Mouse (Mus musculus): ENCODE results near the gene 1700113H08Rik. TPM values are rescaled to one million over a fixed set of nuclear protein-coding genes. Genes with fewer than 3 reads are reported as not detected.

The 1700113H08Rik gene
- polyA plus RNA-seq, 2 experiments: not detected

GRCm38 (mm10) chr10:87272133-87272622, 214.3 kb downstream of the 1700113H08Rik start:
- no peak for DNase-seq (ENCODE audit: low read depth in 3 of 3, low spot score in 3 of 3)
- Histone ChIP-seq H3K4me2 (ENCODE audit: low read depth) (no peak overlapping the region), H3K36me3 (replicated peaks; ENCODE audit: control insufficient read depth, insufficient read depth, low read depth) (no peaks in the 10 kb centered on the region), H3K4me3 (ENCODE audit: insufficient read depth in 1 of 2, low read depth in 2 of 2, low read length in 2 of 2) (no peak overlapping the region), H3K9me3 (ENCODE audit: control insufficient read depth, low read length) (no peaks in the 10 kb centered on the region), H3K27ac (no peak overlapping the region), H3K27me3 (ENCODE audit: control insufficient read depth, insufficient read depth, low read length) (no peaks in the 10 kb centered on the region), H3K4me1 (replicated peaks; ENCODE audit: control insufficient read depth in 2 of 2, insufficient read depth in 2 of 2, low read length in 1 of 2) (no peaks in the 10 kb centered on the region), H3K9ac (replicated peaks) (no peak overlapping the region)
- ATAC-seq (ENCODE audit: insufficient read depth): no peak
- WGBS (ENCODE audit: insufficient replicate concordance): 56% methylated on average over 8 of the region's 8 CpGs
- TF ChIP-seq CTCF (IDR thresholded peaks at IDR 0.05; ENCODE audit: low read depth) (no peak), EP300 (IDR thresholded peaks at IDR 0.05; ENCODE audit: low read depth) (no peak)

DNA sequence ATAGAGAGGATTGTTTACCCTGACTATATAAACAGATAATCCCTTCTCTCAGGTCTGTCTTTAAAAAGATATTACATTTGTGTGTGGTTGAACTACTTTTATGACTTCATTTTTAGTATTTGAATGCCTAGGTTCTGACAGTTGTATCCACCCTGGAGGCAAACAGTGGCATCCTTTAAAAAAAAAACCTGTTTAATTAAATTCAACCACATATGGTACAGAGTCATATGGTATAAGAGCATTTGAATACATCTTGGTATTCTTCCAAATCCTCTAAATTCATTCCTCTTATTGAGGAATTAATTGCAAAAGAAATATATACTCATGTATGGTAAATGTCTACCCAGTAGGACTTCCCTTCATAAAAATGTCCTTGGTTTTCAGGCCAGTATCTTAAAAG, 217.2 kb downstream of the 1700113H08Rik start:
- Histone ChIP-seq H3K4me1 (replicated peaks; ENCODE audit: control insufficient read depth in 2 of 2, insufficient read depth in 2 of 2, low read length in 1 of 2) (no peaks in the 10 kb centered on the region), H3K27me3 (ENCODE audit: control insufficient read depth, insufficient read depth, low read length) (no peaks in the 10 kb centered on the region), H3K9ac (replicated peaks) (no peak overlapping the region), H3K9me3 (ENCODE audit: control insufficient read depth, low read length) (no peaks in the 10 kb centered on the region), H3K27ac (no peak overlapping the region), H3K4me2 (ENCODE audit: low read depth) (no peak overlapping the region), H3K36me3 (replicated peaks; ENCODE audit: control insufficient read depth, insufficient read depth, low read depth) (no peaks in the 10 kb centered on the region), H3K4me3 (ENCODE audit: insufficient read depth in 1 of 2, low read depth in 2 of 2, low read length in 2 of 2) (no peak overlapping the region)
- DNase-seq (ENCODE audit: low read depth in 3 of 3, low spot score in 3 of 3) (no peak), ATAC-seq (ENCODE audit: insufficient read depth) (no peak)
- TF ChIP-seq CTCF (IDR thresholded peaks at IDR 0.05; ENCODE audit: low read depth): no peak
- TF ChIP-seq EP300 (IDR thresholded peaks at IDR 0.05; ENCODE audit: low read depth): no peak

Other genes starting within 250 kb of the 1700113H08Rik start
- 10.3 and 10.8 TPM in 2 replicates for gene Stab2, start 50.0 kb upstream of the 1700113H08Rik start, polyA plus RNA-seq (2012; rRNA removed)
- gene Stab2, start 50.0 kb upstream of the 1700113H08Rik start, polyA plus RNA-seq (2014; fragmentation: Nextera tagmentation; extraction: Ambion mirVana): 17.7 and 17.9 TPM in 2 replicates

Measured in liver, embryonic 14.5 days (tissue).